Mouse (Mus musculus): Measurements from ENCODE around the gene Rpl37. TPM values are rescaled to one million over a fixed set of nuclear protein-coding genes. Genes with fewer than 3 reads are reported as not detected.
A peak's percentile ranks its signal among the peaks of the same experiment; 100 is the strongest.
"Not testable (repeated sequence)": the region's sequence is repeated elsewhere in the genome, so short reads cannot be mapped to it uniquely, and the experiment has no call there.

The Rpl37 gene
- polyA plus RNA-seq, 1 experiment, result 821 TPM

DNA sequence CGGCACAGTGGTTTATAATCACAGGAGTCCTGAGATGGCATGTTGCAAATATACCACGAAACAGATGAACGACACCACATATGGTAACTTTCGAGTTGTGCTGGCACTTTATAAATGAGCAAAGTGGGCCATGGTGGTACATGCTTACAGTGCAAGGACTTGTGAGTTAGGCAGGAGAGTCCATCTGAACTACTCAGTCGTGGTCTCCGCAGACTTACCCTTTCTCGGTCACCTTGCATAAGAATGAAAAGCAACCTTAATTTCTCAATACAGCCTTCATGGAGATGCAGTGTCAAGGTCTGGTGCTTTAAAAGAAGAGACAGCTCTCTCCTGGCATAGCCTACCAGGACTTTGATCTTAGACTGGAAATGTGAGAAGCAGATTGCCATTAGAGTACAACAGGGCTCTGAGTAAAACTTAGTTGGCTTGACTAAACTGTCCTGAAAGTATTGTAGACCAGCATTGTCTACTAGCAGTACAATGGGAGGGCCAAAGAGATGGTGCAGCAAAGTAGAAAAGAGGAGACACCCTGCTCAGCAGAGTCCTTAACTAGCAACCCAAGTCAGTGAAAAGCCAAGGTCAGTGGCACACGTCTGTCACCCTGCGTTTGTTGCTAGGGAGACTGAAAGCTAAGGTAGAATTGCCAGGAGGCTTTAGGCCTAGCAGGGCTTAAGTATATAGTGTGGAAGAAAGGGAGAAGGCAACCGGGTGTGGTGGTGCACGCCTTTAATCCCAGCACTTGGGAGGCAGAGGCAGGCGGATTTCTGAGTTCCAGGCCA, 5.3 kb downstream of the Rpl37 start:
- no peak overlapping the region for H3K27ac ChIP-seq (ENCODE audit: insufficient read depth, low read depth, low read length)
- H3K4me3 ChIP-seq (ENCODE audit: insufficient read depth, low read depth, low read length), result no peak overlapping the region
- TF ChIP-seq POLR2A (IDR thresholded peaks at IDR 0.05; ENCODE audit: low read depth, low read length), result no peak
- TF ChIP-seq CTCF (conservative IDR thresholded peaks at IDR 0.05; ENCODE audit: insufficient read depth, insufficient read length, low read depth, low read length), result no peak
- WGBS, result 81% methylated on average over 12 of the region's 12 CpGs
- H3K4me1 ChIP-seq (ENCODE audit: control insufficient read depth, insufficient read depth, low read length), result peaks cover 5% of the 10 kb centered on the region; the same call in 1 of the 2 replicates
- H3K36me3 ChIP-seq (ENCODE audit: control insufficient read depth, insufficient read depth, low read length), result peaks cover 4% of the 10 kb centered on the region
- H3K27me3 ChIP-seq (replicated peaks; ENCODE audit: control insufficient read depth, insufficient read depth, low read length), result no peaks in the 10 kb centered on the region
- peak; percentile 46 for DNase-seq

- DNase-seq, result no peak
- no peak overlapping the region for H3K27ac ChIP-seq (ENCODE audit: insufficient read depth, low read depth, low read length)
- H3K27me3 ChIP-seq (replicated peaks; ENCODE audit: control insufficient read depth, insufficient read depth, low read length), result no peaks in the 10 kb centered on the region
- TF ChIP-seq POLR2A (IDR thresholded peaks at IDR 0.05; ENCODE audit: low read depth, low read length) (no peak), CTCF (conservative IDR thresholded peaks at IDR 0.05; ENCODE audit: insufficient read depth, insufficient read length, low read depth, low read length) (no peak)
- 61% methylated on average over 4 of the region's 4 CpGs for WGBS
- no peaks in the 10 kb centered on the region; the same call in 1 of the 2 replicates for H3K4me1 ChIP-seq (ENCODE audit: control insufficient read depth, insufficient read depth, low read length)
- H3K4me3 ChIP-seq (ENCODE audit: insufficient read depth, low read depth, low read length), result no peak overlapping the region
- H3K36me3 ChIP-seq (ENCODE audit: control insufficient read depth, insufficient read depth, low read length), result no peaks in the 10 kb centered on the region; the same call in 1 of the 2 replicates
Observed at GRCm38 (mm10) chr15:5126456-5126855, 10.0 kb downstream of the Rpl37 start.

GRCm38 (mm10) chr15:5127487-5127886, 11.0 kb downstream of the Rpl37 start:
- Histone ChIP-seq H3K36me3 (ENCODE audit: control insufficient read depth, insufficient read depth, low read length) (no peaks in the 10 kb centered on the region), H3K27me3 (replicated peaks; ENCODE audit: control insufficient read depth, insufficient read depth, low read length) (no peaks in the 10 kb centered on the region), H3K27ac (ENCODE audit: insufficient read depth, low read depth, low read length) (no peak overlapping the region), H3K4me1 (ENCODE audit: control insufficient read depth, insufficient read depth, low read length) (no peaks in the 10 kb centered on the region), H3K4me3 (ENCODE audit: insufficient read depth, low read depth, low read length) (no peak overlapping the region)
- DNase-seq, result no peak
- 86% methylated on average over 2 of the region's 2 CpGs for WGBS
- TF ChIP-seq CTCF (conservative IDR thresholded peaks at IDR 0.05; ENCODE audit: insufficient read depth, insufficient read length, low read depth, low read length), result no peak
- no peak for TF ChIP-seq POLR2A (IDR thresholded peaks at IDR 0.05; ENCODE audit: low read depth, low read length)

DNA sequence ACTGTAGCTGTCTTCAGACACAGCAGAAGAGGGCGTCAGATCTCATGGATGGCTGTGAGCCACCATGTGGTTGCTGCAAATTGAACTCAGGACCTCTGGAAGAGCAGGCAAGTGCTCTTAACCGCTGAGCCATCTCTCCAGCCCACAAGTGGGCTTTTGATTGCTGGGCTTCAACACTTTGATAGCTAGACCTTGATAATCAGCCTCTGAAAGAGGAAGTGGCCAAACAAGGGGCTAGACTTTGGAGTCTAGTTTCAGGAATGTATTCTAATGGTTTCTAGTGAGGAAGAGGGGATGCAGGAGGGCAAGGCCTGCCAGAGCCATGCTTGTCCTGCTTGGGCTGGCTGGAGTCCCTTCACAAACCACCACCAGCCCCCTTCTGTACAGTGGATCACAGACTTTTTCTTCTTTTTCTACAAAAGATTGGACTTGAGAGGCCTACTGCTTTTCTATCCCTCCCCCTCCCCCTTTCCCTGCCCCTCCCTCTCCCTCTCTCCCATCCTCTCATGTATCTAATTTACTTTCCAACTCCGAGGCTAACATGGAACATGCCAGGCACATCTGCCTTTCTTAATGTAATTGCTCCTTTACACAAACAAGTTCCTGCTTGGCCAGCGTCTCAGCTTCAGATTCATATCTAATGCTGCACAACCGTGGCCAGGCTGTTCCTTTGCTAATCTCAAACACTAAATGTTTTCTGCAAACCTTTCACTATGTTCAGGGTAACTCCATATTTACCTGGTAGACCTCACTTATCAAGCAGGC, 11.9 kb downstream of the Rpl37 start:
- Histone ChIP-seq H3K36me3 (ENCODE audit: control insufficient read depth, insufficient read depth, low read length) (no peaks in the 10 kb centered on the region), H3K4me1 (ENCODE audit: control insufficient read depth, insufficient read depth, low read length) (no peaks in the 10 kb centered on the region), H3K27ac (ENCODE audit: insufficient read depth, low read depth, low read length) (no peak overlapping the region), H3K27me3 (replicated peaks; ENCODE audit: control insufficient read depth, insufficient read depth, low read length) (no peaks in the 10 kb centered on the region), H3K4me3 (ENCODE audit: insufficient read depth, low read depth, low read length) (no peak overlapping the region)
- WGBS, result 70% methylated on average over 5 of the region's 5 CpGs
- TF ChIP-seq POLR2A (IDR thresholded peaks at IDR 0.05; ENCODE audit: low read depth, low read length) (no peak), CTCF (conservative IDR thresholded peaks at IDR 0.05; ENCODE audit: insufficient read depth, insufficient read length, low read depth, low read length) (no peak)
- DNase-seq, result no peak

DNA sequence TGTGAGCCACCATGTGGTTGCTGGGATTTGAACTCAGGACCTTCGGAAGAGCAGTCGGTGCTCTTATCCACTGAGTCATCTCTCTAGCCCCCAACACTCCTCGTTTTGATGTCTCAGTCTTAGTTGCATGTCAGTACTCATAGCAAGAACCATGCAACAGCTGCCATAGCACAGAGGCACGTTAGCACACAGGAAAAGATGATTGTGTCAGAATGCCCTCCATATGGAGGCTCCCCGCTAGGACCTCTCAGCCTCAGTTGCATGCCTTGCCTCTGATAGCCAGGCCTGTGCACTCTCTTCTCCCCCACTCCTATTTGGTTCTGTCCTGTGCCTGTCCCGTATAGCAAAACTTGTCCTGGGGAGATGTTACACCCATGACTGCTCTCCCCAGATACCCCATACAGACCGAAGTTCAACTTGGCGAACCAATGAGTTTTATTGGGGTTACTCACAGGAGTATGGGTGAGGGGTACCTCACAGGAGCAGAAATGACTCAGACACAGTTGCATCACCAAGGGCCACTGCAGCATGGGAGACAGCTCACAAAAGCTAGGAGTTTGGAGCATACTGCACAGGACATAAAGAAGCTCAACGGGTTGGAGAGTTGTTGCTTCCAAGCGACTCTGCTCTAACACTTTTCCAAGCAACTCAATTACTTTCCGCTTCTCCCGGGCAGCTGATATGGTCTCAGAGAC, 12.8 kb downstream of the Rpl37 start:
- Histone ChIP-seq H3K4me1 (ENCODE audit: control insufficient read depth, insufficient read depth, low read length) (no peaks in the 10 kb centered on the region), H3K4me3 (ENCODE audit: insufficient read depth, low read depth, low read length) (no peak overlapping the region), H3K27ac (ENCODE audit: insufficient read depth, low read depth, low read length) (no peak overlapping the region), H3K27me3 (replicated peaks; ENCODE audit: control insufficient read depth, insufficient read depth, low read length) (no peaks in the 10 kb centered on the region), H3K36me3 (ENCODE audit: control insufficient read depth, insufficient read depth, low read length) (no peaks in the 10 kb centered on the region)
- 94% methylated on average over 12 of the region's 12 CpGs for WGBS
- no peak for DNase-seq
- TF ChIP-seq CTCF (conservative IDR thresholded peaks at IDR 0.05; ENCODE audit: insufficient read depth, insufficient read length, low read depth, low read length) (no peak), POLR2A (IDR thresholded peaks at IDR 0.05; ENCODE audit: low read depth, low read length) (no peak)

- H3K4me1 ChIP-seq (ENCODE audit: control insufficient read depth, insufficient read depth, low read length); H3K27ac ChIP-seq (ENCODE audit: insufficient read depth, low read depth, low read length); DNase-seq; H3K27me3 ChIP-seq (replicated peaks; ENCODE audit: control insufficient read depth, insufficient read depth, low read length); H3K4me3 ChIP-seq (ENCODE audit: insufficient read depth, low read depth, low read length); H3K36me3 ChIP-seq (ENCODE audit: control insufficient read depth, insufficient read depth, low read length): not testable (repeated sequence)
- 92% methylated on average over 14 of the region's 14 CpGs for WGBS
Observed at GRCm38 (mm10) chr15:5130887-5131668, 14.6 kb downstream of the Rpl37 start.

Data from kidney, adult 2 months (tissue).